Mouse (Mus musculus) WW6 (cell line): ENCODE results near the gene Rsf1.

Experiments used
- DNase-seq: peaks from one replicate; pipeline ENCODE4 v3.0.0-alpha.2; 2013; ENCODE audit warnings: low read depth, low spot score

Gene Rsf1

GRCm38 (mm10) chr7:97631290-97631689 lies 51.6 kb downstream of the Rsf1 start:
- DNase-seq: no peak

DNA sequence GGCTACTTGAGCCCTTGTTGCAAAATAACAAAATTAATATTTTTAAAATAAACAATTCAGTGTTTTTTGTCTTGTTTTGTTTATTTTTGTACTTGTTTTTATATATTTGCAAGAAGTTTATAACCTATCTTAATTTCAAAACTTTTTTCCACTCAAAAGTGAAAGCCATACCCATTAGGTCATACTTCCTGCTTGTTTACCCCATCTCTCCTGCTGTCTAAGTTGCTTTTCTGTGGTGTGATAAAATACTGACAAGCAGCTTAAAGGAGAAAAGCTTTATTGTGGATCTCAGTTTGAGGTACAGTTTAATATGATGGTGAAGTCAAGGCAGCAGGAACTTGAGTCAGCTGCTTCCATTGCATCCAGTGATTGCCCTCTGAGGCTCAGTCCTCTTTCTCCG lies 53.2 kb downstream of the Rsf1 start:
- no peak for DNase-seq

GRCm38 (mm10) chr7:97645060-97645459 lies 65.4 kb downstream of the Rsf1 start:
- no peak for DNase-seq

- peak; percentile 20 for DNase-seq
Measured at GRCm38 (mm10) chr7:97647656-97648055, 68.0 kb downstream of the Rsf1 start.

- DNase-seq: no peak
Measured at GRCm38 (mm10) chr7:97650729-97651128, 71.0 kb downstream of the Rsf1 start.

- no peak for DNase-seq
Measured at GRCm38 (mm10) chr7:97656144-97656543, 76.5 kb downstream of the Rsf1 start.

DNA sequence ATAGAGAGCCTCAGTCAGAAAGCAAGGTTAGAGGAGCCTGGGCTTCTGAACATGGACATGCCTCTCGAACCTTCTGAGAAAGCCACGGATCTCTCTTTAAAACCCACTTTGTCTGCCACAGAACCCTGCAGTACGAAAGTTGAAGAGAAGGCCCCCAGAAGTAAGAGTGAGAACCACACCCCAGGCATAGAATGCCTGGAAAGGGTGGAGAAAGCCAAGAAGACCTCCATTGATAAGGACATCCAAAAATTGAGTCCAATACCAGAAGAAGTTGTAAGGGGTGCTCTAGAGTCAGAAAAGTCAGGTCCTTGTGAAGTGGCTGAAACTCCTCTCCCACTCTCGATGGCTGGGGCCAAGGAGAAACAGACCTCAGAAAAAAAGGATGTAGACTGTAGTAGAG lies 81.9 kb downstream of the Rsf1 start:
- no peak for DNase-seq

- DNase-seq: no peak
Measured at GRCm38 (mm10) chr7:97679239-97679638, 99.5 kb downstream of the Rsf1 start.

DNA sequence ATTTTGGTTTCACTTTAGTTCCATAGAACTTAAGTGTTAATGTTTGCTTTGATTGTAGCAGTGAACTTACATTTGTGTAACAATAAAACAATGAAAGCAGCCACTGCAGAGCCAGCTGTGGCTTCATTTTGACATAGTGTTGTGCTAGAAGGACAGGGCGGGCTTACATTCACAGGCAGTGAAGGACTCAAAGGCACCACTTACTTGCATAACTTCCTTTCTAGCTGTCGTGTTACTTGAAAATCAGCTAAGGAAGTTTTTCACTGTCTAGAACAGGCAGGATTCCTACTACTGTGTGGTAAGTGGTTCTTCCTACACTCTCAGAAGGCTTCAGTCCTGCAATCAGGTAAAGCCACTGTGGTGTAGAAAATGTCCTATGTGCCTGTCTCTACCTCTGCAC lies 108.1 kb downstream of the Rsf1 start:
- DNase-seq: no peak

GRCm38 (mm10) chr7:97695441-97695840 lies 115.8 kb downstream of the Rsf1 start:
- no peak for DNase-seq

DNA sequence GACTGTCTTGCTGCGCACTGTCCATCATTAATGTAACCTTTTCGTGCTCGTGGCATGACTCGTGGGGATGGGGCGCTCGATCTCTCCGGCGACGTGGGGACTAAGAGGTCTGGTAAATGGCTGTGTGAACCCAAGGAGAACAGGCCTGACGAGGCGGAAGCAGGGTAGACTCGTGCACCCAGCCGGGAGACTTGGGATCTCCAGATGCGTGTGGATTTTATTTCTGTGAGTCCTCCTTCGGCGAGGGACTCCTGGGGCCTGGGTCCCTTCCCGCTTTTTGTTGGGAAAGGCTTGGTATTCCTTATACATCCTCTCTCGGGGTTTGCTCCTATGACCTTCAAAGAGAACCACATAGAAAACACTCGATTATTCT lies 116.4 kb downstream of the Rsf1 start:
- DNase-seq: no peak

- DNase-seq: peak; percentile 83
Measured at GRCm38 (mm10) chr7:97696506-97697254, 117.0 kb downstream of the Rsf1 start, which contains the start of gene Clns1a. Gene Clns1a (plus strand): TSS chr7:97696634.

GRCm38 (mm10) chr7:97700173-97700572 lies 120.5 kb downstream of the Rsf1 start:
- DNase-seq: no peak

DNA sequence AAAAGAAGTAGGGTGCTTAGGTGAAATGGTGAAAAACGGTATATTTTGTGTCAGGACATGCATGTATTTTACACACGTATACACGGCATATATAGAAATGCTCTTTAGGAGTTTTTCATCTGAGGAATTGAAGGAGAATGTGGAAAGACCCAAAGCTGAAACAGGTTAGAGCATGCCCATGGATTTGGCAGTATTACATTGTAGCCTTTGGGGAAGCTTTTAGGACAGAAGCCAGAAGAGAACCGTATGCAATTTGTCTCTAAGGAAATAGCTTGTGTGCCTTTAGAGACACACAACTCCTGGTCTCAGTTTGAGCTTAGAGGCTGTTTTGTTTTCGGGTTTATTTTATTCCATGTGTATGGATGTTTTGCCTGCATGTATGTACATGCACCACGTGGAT lies 121.4 kb downstream of the Rsf1 start:
- no peak for DNase-seq

GRCm38 (mm10) chr7:97707123-97707522 lies 127.4 kb downstream of the Rsf1 start:
- no peak for DNase-seq

DNA sequence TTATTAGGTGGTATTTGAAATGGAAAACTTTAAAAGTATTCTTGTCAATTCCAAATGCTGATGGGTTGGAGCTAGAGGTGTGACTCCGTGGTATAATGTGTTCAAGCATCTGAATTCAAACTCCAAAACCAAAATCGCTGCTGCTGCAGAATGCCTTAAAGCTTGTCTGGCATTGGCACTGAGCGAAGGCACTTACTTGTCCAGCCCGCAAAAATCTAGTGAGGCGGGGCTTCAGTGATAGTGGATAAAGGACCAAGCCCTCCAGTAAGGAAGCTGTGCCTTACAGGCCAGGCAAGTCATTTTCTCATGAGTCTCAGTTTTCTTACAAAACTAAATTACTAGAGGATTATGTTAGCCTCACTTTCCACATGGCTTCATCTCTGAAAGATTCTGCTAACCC lies 128.1 kb downstream of the Rsf1 start:
- DNase-seq: no peak

DNA sequence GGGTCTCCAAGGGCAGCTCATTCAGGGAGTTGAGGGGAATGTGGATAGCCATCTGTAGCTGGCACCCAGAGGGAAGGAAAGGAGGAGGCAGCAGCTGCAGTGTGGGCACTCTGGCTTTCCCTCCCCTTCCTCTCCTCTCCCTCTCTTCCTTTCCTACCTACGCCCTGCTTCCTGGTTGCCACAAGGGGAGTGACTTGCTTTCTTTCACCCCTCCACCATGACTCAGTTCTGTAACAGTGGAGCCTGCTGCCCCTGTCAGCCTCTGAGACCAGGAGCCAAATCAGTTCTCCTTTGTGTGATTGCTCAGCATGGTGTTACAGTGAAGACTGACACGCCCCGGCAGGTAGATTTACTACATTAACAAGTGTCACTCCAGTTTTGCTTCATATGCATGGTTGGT lies 129.5 kb downstream of the Rsf1 start:
- DNase-seq: no peak

GRCm38 (mm10) chr7:97714651-97715050 lies 135.0 kb downstream of the Rsf1 start:
- DNase-seq: no peak

- no peak for DNase-seq
Measured at GRCm38 (mm10) chr7:97717326-97717725, 137.6 kb downstream of the Rsf1 start.

DNA sequence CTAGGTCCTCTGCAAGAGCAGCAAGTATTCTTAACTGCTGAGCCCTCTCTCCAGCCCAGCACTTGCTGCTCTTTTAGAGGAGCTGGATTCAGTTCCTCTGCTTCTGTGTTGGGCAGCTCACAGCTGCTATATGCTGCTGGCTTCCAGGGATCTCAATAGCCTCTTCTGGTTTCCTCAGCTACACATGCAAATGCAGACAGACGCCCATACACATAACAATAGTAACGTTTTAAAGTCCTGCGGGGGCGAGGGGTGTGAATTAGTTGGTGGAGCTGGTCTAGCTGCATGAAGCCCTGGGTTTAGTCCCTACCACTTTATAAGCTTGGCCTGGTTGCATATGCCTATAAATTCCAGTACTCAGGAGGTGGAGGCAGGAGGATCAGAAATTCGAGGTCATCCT lies 139.4 kb downstream of the Rsf1 start:
- DNase-seq: no peak

GRCm38 (mm10) chr7:97720109-97720508 lies 140.4 kb downstream of the Rsf1 start:
- no peak for DNase-seq

GRCm38 (mm10) chr7:97722278-97722918 lies 142.7 kb downstream of the Rsf1 start:
- DNase-seq: no peak
